Mouse (Mus musculus): ENCODE measurements at regions not wholly inside any gene's neighbourhood (a gene's known extent, or its start where the extent isn't known, plus 50 kb on each side); places are given as distances from the start of the nearest gene placed in this dataset.

- no peak for ATAC-seq (ENCODE audit: poor library complexity, severe bottlenecking)
Observed at GRCm38 (mm10) chr10:70819951-70820350, 164.2 kb upstream of the Phyhipl start.

- no peak for ATAC-seq (ENCODE audit: poor library complexity, severe bottlenecking)
Observed at GRCm38 (mm10) chr10:70814354-70815131, 158.8 kb upstream of the Phyhipl start.

GRCm38 (mm10) chr10:70809411-70809810 is 153.6 kb upstream of the Phyhipl start:
- ATAC-seq (ENCODE audit: poor library complexity, severe bottlenecking) = no peak

GRCm38 (mm10) chr10:70806786-70807385 is 151.1 kb upstream of the Phyhipl start:
- ATAC-seq (ENCODE audit: poor library complexity, severe bottlenecking) = no peak

- ATAC-seq (ENCODE audit: poor library complexity, severe bottlenecking) = no peak
Observed at GRCm38 (mm10) chr10:70800736-70801306, 145.1 kb upstream of the Phyhipl start.

- no peak for ATAC-seq (ENCODE audit: poor library complexity, severe bottlenecking)
Observed at GRCm38 (mm10) chr10:70799906-70800305, 144.1 kb upstream of the Phyhipl start.

GRCm38 (mm10) chr10:70799191-70799742 is 143.5 kb upstream of the Phyhipl start:
- ATAC-seq (ENCODE audit: poor library complexity, severe bottlenecking) = no peak

- ATAC-seq (ENCODE audit: poor library complexity, severe bottlenecking) = no peak
Observed at GRCm38 (mm10) chr10:70788814-70789452, 133.2 kb upstream of the Phyhipl start.

GRCm38 (mm10) chr10:70781036-70781435 is 125.3 kb upstream of the Phyhipl start:
- no peak for ATAC-seq (ENCODE audit: poor library complexity, severe bottlenecking)

GRCm38 (mm10) chr10:70778596-70778995 is 122.8 kb upstream of the Phyhipl start:
- ATAC-seq (ENCODE audit: poor library complexity, severe bottlenecking) = no peak

- ATAC-seq (ENCODE audit: poor library complexity, severe bottlenecking) = no peak
Observed at GRCm38 (mm10) chr10:70774571-70774970, 118.8 kb upstream of the Phyhipl start.

GRCm38 (mm10) chr10:70774159-70774558 is 118.4 kb upstream of the Phyhipl start:
- no peak for ATAC-seq (ENCODE audit: poor library complexity, severe bottlenecking)

- no peak for ATAC-seq (ENCODE audit: poor library complexity, severe bottlenecking)
Observed at GRCm38 (mm10) chr10:70767461-70767860, 111.7 kb upstream of the Phyhipl start.

- ATAC-seq (ENCODE audit: poor library complexity, severe bottlenecking) = no peak
Observed at GRCm38 (mm10) chr10:70766869-70767268, 111.1 kb upstream of the Phyhipl start.

- no peak for ATAC-seq (ENCODE audit: poor library complexity, severe bottlenecking)
Observed at GRCm38 (mm10) chr10:70766450-70766849, 110.7 kb upstream of the Phyhipl start.

GRCm38 (mm10) chr10:70763206-70763605 is 107.4 kb upstream of the Phyhipl start:
- no peak for ATAC-seq (ENCODE audit: poor library complexity, severe bottlenecking)

GRCm38 (mm10) chr10:70759686-70760085 is 103.9 kb upstream of the Phyhipl start:
- ATAC-seq (ENCODE audit: poor library complexity, severe bottlenecking) = no peak

- ATAC-seq (ENCODE audit: poor library complexity, severe bottlenecking) = no peak
Observed at GRCm38 (mm10) chr10:70751771-70752170, 96.0 kb upstream of the Phyhipl start.

- no peak for ATAC-seq (ENCODE audit: poor library complexity, severe bottlenecking)
Observed at GRCm38 (mm10) chr10:70750356-70751145, 94.8 kb upstream of the Phyhipl start.

GRCm38 (mm10) chr10:70746612-70747011 is 90.8 kb upstream of the Phyhipl start:
- ATAC-seq (ENCODE audit: poor library complexity, severe bottlenecking) = no peak

- no peak for ATAC-seq (ENCODE audit: poor library complexity, severe bottlenecking)
Observed at GRCm38 (mm10) chr10:70741909-70742308, 86.1 kb upstream of the Phyhipl start.
